Mouse (Mus musculus) adrenal gland, adult 18-20 months (tissue): Measurements from ENCODE around the gene Tdp2. TPM values are rescaled to one million over a fixed set of nuclear protein-coding genes. Genes with fewer than 3 reads are reported as not detected.

Source experiments
- DNase-seq, 2 experiments: peaks; one replicate each; pipeline ENCODE4 v3.0.0; 2021 to 2022; ENCODE audit warnings: low spot score in 2 of 2
- long read RNA-seq, 2 experiments: library from polyadenylated mRNA; stranded (forward); transcript quantifications; one replicate each; pipeline ENCODE4 v2.0.0; 2021
- total RNA-seq, 2 experiments: library from RNA; stranded (reverse); gene quantifications; 1 replicate in 1 of 2; 2 replicates in 1 of 2; pipeline ENCODE4 v1.2.3; 2021

Tdp2 gene
- total RNA-seq, result 10 to 100 TPM; 15.8 to 19.8 TPM
- long read RNA-seq, experiment 1, transcript Tdp2-201 (7 exons, 1,957 nt), result major isoform, 15 of 18 reads
- long read RNA-seq, experiment 1, partial matches to known transcripts, result 0 of 18 reads
- long read RNA-seq, experiment 1, other reads (novel, unspliced or antisense), result 2 of 18 reads
- long read RNA-seq, experiment 2, transcript Tdp2-201 (7 exons, 1,957 nt), result major isoform, 49 of 59 reads
- long read RNA-seq, experiment 2, partial matches to known transcripts, result 2 of 59 reads
- long read RNA-seq, experiment 2, other reads (novel, unspliced or antisense), result 4 of 59 reads

DNA sequence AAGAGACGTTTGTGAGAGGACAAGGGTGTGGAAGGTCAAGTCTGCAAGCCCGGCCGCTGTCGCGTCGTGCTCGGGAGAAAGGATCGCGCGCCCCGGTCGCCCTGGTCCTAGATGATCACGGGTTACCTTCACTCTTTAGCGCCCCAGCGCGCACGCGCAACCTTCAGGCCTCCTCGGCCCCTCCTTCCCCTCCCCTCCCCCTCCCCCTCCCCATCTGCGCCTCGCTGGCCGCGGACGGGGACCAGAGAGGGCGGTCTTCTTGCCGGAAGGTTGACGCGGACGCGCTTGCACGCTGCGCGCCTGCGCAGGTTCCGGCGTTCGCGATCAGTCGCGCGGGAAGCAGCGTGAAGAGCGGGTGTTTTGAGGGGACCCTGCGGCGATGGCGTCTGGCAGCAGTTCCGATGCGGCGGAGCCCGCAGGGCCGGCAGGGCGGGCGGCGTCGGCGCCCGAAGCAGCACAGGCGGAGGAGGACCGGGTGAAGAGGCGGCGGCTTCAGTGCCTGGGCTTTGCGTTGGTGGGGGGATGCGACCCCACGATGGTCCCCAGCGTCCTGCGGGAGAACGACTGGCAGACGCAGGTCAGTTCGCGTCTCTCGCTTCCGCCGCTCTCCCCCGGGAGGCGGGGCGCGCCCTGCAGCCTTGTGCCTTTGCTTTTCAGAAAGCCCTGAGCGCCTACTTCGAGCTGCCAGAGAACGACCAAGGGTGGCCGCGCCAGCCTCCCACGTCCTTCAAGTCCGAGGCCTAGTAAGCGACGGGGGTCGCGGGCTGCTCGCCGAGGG lies at the start of gene Tdp2, which contains the start of gene Acot13:
Tdp2 (plus strand) TSS at position 327 of the 778 bp plus-strand sequence.
Acot13 (minus strand) TSS at position 188 of the 778 bp plus-strand sequence.
- peak; percentile 88 to 92 for DNase-seq

DNA sequence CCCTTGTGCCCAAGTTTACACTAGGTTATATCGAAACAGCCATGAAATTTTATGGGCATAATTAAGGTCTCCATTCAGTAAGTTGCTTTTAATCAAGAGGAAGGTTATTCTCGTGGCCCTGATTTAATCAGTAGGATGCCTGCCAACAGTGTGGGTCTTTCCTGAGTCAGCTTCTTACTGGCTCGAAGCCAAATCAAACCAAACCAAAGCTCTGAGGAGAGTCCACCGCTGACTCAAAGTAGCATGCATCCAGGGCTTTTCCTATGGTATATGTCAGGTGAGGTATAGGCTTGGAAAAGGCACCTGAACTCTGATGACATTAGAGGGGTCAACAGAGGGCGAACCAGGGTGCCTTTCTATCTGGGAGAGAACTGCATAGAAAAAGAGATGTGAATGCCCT lies 49.6 kb upstream of the Tdp2 start:
- peak in 1 of 2 experiments; percentile 62 for DNase-seq

GRCm38 (mm10) chr13:24786014-24786490 lies 45.4 kb upstream of the Tdp2 start:
- no peak for DNase-seq

- DNase-seq, result no peak
Measured at GRCm38 (mm10) chr13:24787477-24787876, 44.0 kb upstream of the Tdp2 start.

DNA sequence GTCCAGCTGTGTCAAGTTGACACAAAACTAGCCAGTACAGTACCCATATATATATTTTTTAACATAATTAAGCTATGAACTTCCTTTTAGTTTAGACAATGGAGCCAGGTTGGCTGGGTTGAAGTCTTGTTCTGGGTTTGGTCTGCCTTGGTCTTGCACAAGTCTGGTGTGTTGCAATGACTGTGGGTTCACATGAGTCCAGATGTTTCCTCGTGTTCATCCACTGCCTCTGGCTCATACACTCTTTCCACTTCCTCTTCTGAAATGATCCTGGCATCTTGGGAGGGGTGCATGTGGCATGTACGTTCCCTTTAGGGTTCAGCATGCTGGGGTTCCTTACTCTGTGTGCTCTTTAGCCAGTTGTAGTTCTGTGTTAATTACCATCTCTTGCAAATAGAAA lies 40.1 kb upstream of the Tdp2 start:
- DNase-seq, result no peak

GRCm38 (mm10) chr13:24792411-24793045 lies 39.0 kb upstream of the Tdp2 start:
- no peak for DNase-seq

GRCm38 (mm10) chr13:24798686-24799085 lies 32.8 kb upstream of the Tdp2 start:
- DNase-seq, result no peak

DNA sequence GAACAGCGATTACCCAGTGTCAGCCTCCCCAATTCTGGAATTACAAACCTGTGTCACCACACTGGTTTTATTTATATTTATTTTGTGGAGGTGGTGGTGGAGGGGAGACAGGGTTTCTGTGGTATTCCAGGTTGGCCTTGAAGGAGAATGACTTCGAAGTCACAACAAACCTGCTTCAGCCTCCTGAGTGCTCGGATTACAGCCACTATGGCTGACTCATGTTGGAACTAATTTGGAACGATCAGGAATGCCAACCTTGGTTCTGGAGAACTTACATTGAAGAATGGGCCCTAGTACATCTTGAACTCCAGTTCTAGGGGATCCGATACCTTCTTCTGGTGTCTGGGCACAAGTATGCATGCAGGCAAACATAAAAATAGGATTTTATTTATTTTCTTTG lies 32.1 kb upstream of the Tdp2 start:
- DNase-seq, result no peak

- DNase-seq, result peak; percentile 54 to 66
Measured at GRCm38 (mm10) chr13:24799925-24800673, 31.4 kb upstream of the Tdp2 start.

- peak; percentile 97 to 98 for DNase-seq
Measured at GRCm38 (mm10) chr13:24800674-24801307, 30.7 kb upstream of the Tdp2 start.

DNA sequence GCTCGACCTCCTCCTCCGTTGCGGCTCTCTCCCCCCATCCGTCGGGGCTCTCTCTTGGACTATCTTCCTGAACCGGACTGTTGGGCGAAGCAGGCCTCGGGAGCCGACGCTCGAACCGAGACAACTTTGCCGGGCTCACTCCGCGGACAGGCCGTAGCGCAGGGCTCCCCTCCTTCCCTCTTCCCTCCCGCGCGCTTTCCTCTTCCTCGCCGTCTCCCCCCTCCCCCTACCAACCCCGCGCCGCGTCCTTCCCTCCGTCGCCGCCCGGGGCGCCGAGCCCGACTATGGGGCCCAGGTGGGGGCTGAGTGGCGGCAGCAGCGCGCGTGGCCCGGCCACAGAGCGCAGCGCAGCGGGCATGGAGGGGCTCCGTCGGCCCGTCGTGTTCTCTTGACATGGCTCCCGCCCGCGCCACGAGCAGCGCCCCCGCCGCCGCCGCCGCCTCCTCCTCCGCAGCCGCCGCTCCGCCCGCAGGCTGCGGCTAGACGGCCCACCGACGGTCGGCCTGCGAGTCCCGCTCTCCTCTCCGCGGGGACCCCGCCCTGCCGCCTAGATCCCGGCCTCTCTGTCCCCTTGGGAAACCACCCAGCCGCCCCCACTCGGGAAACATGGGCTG lies 30.1 kb upstream of the Tdp2 start, which contains the start of gene BC005537:
BC005537 (plus strand) TSS at position 350 of the 614 bp plus-strand sequence.
- peak; percentile 58 to 61 for DNase-seq

DNA sequence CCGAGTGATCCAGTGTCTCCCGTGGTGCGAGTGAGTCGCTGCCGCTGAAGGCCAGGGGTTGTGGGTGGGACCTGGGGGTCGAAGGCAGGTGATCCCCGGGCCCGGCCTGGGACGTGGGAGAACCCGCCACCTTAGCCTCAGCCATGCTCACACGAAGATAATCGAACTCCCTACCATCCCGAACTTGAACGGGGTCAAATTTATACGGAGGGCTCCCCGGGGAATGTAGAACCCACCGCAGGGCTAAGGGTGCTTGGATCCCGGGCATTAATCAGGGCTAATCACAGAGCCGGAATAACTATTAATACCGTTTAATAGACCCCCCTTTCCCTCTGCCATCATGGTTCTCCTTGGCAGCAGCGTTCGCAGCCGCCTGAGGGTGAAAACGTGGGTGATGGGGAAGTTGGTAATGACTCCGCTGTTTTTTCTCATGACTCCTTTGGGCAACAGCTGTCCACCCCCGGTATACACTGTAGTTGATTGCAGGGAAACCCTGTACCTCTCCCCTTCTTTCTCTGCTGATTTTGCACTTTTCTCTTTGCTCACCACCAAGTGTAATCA lies 29.3 kb upstream of the Tdp2 start:
- peak in 1 of 2 experiments; percentile 34 for DNase-seq

DNA sequence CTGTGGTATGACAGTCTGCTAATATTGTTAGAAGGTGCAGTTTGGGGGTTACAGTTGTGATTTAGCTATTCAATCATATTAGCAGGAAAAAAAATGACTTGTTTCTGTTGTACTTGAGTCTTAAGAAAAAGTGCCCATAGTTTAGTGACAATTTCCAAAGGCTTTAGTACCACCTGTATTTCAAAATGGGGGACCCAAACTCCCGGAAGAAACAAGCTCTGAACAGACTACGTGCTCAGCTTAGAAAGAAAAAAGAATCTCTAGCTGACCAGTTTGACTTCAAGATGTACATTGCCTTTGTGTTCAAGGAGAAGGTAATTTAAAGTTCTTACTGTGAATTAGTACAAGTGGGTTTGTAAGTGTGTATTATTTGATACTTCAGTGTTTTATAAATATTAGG lies 28.3 kb upstream of the Tdp2 start:
- DNase-seq, result no peak

- DNase-seq, result no peak
Measured at GRCm38 (mm10) chr13:24806079-24806478, 25.4 kb upstream of the Tdp2 start.

- no peak for DNase-seq
Measured at GRCm38 (mm10) chr13:24812521-24812920, 19.0 kb upstream of the Tdp2 start.

DNA sequence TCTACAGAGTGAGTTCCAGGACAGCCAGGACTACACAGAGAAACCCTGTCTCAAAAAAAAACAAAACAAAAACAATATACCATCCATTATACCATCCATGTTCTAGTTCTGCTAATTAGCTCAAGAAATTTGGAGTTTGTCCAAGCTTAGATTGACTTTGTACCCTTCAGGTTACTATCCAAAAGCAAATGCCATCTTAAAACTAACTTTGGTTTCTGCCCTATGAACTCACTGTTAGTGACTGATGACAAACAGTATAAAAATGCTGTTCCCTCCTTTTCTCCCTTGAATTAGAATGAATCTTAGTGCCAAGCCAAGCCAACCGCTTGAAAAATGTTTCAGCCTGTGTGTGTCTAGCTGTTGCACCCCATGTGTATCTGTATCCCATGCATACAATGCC lies 16.9 kb upstream of the Tdp2 start:
- no peak for DNase-seq

DNA sequence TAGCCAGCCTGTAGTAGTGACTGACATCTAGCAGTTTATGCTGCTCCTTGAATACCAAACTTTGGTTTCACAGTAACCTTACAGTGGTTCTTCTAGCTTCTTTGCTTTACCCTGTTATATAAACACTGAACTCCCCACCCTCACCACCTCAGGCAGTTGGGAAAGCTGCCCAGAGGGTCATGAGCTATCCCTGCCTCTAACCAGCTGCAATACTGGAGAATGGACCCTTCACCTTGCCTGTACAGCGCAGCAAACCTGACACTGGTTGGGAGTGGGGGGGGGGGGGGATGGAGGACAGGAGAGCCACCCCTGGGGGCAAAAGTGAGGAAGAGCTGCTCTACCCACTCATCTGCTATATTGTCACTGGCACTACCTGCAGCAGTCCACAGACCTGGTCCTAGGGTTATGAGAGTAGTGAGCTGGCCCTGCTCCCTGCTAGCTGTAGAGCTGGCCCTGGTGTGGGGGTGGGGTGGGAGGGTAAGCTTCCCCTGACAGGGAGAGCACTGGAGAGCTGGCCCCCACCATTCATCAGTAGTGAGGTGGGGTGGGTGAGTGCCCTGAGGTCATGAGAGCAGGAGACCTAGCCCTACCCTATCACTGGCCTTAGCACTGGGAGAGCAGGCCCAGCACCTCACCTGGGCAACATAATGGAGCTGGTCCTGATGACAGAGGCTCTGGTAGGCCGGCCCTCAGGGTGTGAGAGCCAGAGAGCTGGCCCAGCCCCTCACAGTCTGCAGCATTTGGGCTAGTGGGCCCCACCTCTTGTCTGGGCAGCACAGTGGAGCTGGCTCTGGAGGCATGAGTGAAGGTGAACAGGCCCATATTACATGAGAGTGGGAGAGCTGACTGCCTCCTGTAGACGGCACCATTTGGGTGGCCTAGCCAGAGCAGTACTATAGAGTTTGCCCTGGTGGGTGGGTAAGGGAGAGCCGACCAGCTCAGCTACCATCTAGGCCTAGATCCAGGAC lies 15.1 kb upstream of the Tdp2 start:
- no peak for DNase-seq

DNA sequence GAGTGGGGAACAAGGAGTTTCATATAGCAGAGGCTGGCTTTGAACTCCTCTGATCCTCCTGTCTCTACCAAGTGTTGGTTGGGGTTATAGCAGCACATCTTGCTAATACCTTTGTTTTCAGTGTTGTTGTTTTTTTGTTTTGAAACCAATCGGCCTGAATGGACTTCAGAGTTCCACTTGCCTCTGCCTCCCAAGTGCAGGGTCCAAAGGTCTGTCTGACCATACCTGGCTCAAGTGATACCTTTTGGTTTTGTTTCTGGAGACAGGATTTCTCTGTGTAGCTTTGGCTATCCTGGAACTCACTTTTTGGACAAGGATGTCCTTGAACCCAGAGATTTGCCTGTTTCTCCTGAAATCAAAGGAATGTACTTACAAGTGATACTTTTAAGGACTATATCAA lies 11.5 kb upstream of the Tdp2 start:
- DNase-seq, result no peak
